Mouse (Mus musculus): ENCODE results near the gene Lsg1.

The Lsg1 gene

DNA sequence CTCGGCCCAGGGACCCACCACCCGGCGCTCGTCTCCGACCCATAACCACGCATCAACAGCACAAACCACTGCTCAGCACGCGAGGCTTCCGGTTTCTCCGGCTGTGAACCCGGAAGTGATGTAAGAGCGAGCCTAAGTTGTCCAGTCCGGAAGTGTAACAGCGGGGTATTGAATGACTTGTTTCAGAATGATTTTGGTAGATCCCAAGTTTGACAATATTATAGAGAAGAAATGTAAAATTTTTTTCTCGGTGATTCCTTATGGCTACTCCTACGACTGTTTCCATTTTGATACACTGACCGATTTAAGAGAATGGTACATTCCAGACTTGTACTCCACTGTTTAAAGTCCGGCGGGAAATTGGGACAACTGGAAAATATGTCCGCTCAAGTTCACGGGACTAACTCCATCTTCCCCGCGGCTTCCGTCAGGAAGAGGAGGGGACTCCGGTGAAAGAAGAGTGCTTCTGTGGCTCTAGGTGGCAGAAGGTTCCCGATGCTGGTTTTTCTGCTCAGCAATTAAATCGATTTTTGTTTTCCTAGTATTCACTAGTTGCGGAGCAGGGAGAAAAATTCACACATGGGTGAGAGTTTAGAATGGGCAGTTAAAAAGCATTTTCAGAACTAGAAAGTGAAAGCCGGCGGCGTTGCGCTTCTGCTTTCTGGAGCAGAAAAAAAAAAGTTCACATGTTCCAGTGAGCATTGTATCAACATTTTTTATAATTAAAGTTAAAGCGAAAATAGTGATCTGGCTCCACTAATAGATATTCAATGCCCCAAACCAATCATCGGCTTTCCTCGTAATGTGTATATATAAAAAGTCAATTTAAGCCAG is at the start of gene Lsg1:
TSS of gene Lsg1 (minus strand) at position 99 of the 834 bp plus-strand sequence.
- peak; percentile 58 to 78 for DNase-seq (ENCODE audit: low spot score in 2 of 2)

DNA sequence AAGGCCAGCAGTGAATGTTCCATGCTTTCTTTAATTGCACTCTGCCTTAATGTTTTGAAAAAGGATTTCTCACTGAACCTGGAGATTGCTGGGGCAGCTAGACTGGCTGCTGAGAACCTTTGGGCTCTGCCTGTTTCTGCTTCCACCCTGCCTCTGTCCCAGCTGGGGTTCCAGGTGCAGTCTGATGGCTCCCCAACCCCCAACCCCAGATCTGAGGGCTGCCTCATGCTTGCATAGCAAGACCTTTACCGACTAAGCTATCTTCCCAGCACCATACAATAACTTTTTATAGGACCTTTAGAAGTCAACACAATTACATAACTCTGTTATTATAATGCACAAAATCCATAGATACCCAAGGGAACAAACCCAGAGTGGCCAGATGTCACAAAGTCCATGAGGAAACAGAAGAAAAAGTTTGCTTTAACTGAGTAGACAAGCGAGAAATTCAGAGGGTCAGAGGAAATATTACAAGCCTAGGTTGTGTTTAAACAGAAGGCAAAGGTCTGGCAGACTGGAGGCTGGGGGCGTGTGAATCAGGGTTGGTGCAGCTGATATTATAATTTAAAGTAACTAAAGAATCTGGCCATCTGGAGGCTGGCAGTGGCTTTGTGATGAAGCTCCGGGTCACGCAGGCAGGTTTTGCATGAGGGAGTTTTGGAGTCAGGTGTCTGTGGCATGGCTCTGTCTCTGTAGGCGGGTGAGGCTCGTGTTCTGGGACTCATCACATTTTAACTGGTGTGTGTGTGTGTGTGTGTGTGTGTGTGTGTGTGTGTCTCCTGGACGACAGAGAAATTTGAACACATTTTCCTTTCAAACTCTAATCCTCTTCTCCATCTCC is 46.7 kb upstream of the Lsg1 start:
- DNase-seq (ENCODE audit: low spot score in 2 of 2) = no peak

DNA sequence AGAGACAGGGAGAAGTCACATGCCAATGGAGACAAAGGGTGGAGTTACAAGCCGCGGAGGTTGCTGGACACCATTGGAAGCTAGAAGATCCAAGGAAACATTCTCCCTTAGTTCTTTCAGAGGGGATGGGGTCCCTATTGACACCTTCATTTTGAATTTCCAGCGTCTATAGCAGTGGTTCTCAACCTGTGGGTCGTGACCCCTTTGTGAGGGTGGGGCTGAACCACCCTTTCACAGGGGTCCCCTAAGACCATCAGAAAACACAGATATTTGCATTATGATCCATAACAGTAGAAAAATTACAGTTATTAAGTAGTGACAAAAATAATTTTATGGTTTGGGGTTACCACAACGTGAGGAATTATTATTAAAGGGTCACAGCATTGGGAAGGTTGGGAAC is 42.1 kb upstream of the Lsg1 start:
- no peak for DNase-seq (ENCODE audit: low spot score in 2 of 2)

DNA sequence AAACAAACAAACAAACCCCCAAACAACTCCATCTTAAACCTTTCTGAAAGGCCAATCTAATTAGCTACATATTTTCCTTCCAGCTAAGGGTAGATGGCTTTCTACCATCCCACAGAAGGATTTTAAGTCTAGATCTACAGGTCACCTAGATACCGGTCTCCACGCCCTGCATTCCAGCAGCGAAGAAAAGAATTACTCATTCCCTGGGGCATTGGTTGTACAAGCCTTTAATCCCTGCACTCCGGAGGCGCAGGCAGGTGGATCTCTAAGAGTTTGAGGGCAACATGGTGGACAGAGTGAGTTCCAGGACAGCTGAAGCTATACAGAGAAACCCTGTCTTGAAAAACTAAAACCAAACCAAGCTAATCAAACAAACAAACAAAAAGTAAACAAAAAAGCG is 41.0 kb upstream of the Lsg1 start:
- no peak for DNase-seq (ENCODE audit: low spot score in 2 of 2)

DNA sequence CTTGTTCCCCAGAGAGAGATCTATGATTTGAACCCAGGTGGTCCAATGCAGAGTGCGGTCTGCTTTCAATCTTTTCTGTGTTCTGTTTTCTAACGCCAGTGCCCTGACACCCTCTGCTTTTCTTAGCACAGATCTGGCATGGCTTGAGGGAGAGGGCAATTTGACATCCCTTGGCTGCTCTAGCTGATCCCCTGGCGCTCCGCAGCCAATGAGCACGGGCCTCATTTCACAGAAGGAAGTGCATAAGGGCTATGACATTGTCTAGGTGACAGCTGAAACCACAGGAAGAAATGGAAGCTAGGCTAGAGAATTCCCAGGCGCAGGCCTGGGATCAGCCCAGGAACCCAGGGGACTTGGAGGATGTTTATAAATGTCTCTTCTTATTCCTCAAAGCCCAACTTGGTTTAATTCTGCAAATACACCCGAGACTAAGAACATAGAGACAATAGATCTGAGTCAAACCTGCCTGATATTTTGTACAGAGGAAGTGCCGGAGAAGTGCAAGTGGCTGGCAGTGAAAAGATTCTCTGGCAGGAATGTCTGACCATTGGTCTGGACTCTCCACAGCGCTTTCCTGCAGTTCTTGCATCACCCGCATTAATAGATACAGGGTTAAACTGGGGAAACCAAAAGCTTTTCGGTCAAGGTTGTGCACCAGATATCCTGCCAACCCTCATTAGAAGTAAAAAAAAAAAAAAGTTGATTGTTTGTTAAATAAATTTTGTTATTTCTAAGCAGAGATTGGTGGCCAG is 40.4 kb upstream of the Lsg1 start:
- no peak for DNase-seq (ENCODE audit: low spot score in 2 of 2)

DNA sequence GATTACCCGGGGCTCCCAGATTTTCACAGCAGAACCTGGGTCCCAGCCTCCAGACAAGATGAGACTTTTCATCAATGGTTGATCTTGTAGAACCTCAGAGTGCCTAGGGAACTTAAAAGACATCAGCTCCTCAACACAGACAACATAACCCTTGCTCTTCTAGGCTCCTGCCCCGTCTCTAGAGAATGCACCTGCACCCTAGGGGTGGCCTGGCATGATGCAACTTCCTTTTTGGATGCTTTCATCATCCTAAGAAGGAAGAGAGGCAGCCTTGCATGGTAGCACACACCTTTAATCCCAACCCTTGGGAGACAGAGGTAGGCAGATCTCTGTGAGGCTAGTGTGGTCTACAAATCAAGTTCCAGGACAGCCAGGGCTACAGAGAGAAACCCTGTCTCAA is 37.2 kb upstream of the Lsg1 start:
- no peak for DNase-seq (ENCODE audit: low spot score in 2 of 2)

DNA sequence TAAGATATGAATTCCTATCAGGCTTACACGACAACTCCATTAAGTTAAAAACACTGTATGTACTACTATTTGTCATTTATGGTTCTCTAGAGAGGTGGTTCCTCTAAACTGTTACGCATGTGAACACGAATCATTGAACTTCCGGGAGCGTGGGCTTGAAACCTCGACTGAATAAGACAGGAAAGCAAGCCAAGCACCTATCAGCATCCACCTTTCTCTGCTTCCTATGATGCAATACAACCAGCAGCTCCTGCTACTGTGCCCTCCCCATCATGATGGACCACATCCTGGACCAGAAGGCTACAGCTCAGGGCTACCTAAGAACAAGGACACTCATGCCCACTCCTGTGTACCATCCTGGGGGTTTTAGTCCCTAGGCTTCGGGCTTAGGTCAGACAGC is 36.3 kb upstream of the Lsg1 start:
- no peak for DNase-seq (ENCODE audit: low spot score in 2 of 2)

DNA sequence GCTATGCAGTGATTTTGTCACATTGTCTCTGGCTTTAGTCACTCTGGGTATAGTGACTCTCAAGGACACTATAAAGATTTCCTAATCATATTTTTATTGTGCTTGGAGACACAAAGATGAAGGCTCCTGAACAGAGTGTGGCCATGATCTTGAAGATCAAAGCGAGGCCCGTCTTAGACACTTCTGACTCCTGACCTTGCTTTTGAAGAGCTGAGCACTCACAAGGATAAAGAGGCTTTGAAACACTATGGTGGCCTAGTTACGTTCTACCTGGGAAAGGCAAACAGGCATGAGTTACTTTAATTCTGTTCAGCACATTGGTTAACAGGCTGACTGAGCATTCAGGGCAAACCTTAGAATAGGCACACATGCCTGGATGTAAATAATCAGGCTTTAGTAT is 28.9 kb upstream of the Lsg1 start:
- no peak for DNase-seq (ENCODE audit: low spot score in 2 of 2)

DNA sequence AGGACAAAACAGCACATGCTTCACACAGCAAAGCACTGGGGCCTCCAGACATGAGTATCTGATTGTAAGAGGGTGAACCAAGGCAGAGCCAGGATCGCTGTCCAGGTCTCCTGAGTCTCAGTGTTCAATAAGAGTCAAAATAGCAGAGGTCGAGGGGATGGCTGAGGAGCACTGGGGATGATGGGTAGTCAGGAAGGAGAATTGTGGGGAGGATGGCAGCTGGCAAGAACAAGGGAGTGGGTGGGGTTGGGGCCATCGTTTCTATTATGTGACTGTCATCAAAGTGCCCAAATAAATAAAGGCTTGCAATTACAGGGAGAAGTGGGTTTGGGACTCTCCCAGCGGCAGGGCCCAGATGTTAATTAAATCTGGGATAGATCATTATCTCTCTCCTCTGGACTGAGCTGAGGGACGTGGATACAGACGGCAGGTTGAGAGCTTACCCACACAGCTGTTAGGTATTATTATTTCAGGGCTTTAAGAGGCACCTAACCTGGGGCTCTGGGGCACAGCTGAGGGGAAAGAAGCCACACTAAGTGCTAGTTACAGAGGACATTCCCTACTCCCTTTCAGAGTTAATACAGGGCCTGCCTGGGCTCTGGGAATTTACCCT is 27.4 kb upstream of the Lsg1 start:
- DNase-seq (ENCODE audit: low spot score in 2 of 2) = no peak

DNA sequence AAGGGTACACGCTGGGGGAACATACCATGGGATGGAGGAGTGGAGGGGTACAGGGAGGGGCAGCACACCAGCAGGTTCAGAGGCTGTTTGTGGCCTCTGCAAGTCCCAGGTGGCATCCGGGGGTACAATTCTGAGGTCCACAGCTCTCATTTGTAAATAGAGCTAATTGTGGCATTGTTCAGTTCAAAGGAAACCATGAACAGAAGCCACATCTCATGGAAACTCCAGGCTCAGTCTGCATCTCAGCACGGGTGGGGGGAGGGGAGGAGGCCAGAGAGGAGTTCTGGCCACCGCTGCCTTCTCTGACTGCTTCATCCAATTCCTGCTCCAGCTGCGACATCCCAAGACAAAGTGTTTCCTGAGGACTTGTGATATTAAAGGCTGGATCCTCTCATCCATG is 26.7 kb upstream of the Lsg1 start:
- no peak for DNase-seq (ENCODE audit: low spot score in 2 of 2)

DNA sequence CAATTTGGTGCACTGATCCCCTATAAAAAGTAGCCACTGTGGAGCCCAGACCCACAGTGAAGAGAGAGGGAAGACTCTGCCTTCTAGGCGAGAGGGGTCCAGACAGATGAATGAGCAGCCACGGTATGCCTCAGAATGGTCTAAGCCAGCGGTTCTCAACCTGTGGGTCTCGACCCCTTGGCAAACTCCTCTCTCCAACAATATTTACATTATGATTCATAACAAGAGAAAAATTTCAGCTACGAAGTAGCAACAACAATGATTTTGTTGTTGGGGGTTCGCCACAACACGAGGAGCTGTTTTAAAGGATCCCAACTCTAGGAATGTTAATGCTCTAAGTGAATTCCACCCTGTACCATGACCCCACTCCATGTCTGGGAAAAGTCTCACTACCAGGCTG is 25.7 kb upstream of the Lsg1 start:
- DNase-seq (ENCODE audit: low spot score in 2 of 2) = no peak

DNA sequence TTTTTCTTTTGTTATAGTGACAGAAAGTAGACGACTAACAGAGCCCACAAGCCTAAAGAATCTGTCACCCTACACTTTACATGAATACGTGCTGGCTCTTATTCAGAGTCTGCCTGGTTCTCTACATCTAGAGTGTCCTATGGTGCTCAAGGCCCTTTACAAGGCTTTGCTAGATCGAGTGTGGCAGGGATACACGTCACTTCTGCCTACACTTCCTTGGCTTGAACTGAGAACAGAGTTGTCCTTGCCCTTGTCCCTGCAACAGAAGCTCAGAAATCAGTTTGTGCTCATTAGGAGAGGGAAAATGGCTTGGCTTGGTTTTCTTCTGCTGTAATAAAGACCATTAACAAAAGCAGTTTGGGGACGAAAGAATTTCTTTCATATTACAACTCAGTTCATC is 23.9 kb upstream of the Lsg1 start:
- DNase-seq (ENCODE audit: low spot score in 2 of 2) = no peak

DNA sequence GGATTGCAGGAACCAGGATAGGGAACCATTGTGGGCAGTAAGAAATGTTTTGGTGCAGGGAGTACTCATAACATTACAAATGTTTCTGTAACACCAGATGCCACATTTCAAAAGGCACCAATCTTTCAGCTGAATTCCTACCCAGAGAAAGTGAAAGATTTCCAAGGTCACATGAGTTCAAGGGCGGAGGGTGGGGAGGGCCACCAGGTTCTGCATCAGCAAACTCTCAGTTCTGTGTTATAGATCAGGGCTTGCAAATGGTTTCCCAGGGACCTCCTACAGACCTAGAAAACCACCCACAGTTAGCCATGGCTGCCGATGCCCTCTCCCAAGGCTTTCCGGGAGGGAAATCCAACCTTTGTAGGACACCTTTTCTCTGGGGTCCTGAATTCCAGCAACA is 20.5 kb upstream of the Lsg1 start:
- no peak for DNase-seq (ENCODE audit: low spot score in 2 of 2)

DNA sequence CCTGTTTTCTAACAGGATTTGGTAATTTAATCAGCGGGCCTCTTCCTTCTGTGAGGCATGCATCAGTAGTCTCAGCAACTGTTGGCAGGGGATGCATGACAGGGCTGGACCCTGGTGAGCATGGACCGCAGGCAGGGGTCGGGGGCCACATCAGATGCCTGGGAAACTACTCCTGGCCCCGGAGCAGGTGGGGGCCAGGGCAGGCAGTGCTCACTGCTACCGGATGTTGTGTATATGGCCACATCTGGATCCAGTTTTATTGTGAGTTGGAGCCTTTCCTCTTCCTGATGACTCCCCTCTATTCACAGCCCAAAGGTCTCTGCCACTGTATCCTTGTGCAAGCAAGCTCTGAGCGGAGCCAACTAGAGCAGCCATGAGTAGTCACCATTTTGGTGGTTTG is 18.1 kb upstream of the Lsg1 start:
- DNase-seq (ENCODE audit: low spot score in 2 of 2) = no peak

DNA sequence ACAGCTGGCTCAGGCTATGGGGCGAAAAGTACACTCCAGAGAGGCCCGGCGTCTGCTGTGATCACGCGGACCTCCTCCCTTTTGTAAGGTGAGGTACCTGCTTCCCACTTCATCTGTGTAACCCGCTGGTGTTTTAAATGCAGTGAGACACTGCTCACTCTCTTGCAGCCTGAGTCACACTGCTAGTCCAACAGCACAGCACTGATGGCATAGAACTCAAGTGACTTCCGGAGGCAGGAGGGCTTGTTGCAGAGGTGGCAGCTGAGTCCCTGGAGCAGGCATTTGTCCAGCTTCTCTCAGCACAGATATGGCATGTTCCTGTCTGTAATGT is 17.4 kb upstream of the Lsg1 start:
- no peak for DNase-seq (ENCODE audit: low spot score in 2 of 2)

DNA sequence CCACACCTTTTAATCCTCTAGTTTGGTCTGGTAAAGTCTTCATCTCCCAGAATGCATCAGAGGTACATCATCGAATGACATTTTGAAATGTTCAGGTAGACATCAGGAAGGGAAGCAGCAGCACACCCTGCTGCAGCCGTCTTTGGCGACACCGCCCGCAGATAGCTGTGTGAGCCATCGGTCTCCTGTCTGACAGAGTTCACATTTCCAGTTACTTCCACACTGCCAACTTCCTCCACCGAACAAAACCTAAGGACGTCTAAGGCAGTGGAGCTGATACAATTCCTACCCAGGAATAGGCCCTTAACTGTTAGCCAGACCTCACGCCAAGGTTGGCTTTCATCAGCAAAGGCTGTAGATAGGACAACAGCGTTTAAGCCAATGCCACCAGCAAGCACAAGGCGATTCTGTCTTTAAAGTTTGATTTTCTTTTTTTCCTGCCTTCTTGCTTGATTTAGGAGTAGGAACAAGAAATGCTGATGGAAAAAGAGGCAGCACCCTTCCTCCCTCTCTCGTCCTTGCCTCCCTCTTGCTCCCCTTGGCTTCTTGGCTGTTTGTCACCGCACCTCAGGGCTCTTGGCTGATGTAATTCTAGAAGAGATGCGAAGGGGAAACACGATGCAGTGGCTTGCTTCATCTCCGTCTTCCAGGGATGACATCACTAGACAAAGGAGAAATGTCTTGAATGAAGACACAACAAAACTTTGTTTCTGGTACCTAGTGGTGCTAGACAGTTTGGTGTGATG is 16.8 kb upstream of the Lsg1 start:
- DNase-seq (ENCODE audit: low spot score in 2 of 2) = no peak

DNA sequence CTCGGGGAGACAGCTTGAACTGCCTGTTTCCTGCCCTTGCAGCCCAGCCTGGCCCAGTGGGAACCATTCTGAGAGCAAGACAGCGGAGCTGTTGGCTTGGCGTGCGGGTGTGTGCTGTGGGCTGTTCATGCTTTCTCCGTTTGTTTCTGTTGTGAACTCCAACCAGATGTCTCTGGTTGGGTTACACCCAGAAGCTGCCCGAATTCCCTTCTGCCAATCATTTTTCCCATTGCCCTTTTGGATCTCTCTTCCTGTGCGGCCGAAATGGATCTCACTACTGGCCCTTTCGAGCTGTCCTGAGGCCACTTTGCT is 16.1 kb upstream of the Lsg1 start:
- DNase-seq (ENCODE audit: low spot score in 2 of 2) = no peak

DNA sequence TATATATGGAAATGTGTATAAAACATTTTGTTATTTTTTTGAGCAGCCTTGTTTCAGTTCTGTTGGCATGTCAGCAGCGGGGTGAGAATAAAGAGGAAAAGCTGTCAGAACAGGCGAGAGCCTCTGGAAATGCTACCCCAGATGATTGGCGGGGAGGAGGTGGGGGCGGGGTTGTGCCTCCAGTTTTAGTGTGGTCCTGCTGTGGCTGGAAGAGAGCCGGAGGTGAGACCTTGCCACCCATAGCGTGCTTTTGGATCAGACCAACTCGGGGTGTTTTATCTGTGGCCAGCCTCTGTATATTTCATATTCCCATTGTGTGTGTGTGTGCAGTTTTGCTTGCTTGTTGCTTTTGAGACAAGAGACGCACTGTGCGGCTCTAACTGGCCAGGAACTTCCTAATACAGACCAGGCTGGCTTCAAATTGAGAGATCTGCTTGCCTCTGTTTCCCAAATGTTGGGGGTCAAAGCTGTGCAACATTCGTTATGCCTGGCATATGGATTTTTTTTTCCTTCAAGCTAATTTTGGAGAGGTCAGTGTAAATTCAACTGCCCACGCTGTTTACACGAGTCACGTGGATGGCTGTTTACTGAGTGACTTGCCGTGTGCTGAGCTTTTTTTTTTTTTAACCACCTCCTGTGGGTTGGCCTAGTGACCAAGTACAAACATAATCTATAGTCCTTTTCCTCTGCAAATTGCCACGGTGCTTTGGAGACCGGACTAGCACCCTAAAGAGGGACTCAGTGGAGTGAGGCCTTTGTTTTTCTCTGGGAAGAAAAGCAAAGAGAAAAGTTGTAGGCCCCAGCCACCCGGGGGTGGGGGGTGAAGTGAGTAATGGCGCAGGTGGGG is 15.5 kb upstream of the Lsg1 start:
- no peak for DNase-seq (ENCODE audit: low spot score in 2 of 2)

DNA sequence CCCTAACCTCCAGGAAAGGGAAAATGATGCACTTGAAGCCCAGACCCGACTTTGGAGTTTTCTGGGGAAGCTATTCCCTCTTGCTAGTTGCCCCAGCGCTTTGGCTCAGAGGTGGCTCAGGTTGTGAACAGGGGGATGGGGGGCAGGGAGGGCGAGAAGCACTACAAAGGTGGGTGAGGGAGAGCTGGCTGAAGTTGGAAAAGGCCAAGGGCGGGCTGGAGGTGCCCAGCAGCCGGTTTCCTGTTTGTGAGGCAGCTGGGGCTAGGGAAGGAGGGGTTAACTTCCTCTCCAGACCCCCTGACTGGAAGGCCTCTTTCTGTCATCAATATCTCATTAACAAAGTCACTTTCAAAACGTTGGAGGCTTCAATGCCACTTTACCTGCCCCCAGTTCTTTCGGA is 14.6 kb upstream of the Lsg1 start:
- DNase-seq (ENCODE audit: low spot score in 2 of 2) = no peak

DNA sequence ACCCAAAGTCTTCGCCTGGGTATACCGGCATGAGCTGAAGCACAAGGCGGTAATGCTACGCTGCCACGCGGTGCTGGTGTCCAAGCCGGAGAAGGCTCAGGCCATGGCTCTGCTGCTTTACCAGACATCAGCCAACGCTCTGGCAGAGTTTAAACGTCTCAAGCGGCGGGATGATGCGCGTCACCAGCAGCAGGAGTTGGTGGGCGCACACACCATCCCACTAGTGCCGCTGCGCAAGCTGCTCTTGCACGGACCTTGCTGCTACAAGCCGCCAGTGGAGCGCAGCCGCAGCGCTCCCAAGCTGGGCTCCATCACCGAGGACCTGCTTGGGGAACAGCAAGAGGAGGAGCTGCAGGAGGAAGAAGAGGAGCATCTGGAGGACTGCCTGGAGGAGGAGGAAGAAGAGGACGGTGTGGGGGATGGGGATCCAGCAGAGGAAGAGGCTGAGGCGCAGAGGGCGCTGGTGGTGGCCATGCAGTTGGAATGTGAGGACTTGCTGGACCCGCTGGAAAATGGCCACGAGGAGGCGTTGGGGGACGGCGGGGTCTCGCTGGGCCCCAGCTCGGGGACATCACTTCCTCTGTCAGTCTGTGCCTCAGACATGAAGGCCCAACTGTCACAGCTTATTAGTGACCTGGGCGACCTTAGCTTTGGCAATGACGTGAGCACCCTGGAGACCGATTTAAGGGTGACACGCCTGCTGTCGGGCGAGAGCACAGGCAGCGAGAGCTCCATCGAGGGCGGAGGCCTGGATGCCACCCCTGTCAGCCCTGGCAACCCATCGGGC is 13.8 kb upstream of the Lsg1 start:
- DNase-seq (ENCODE audit: low spot score in 2 of 2) = peak; percentile 53 to 65

Measured in spleen, postnatal 14 days (tissue).